Mouse (Mus musculus) liver, adult (tissue): ENCODE measurements around the gene Igflr1.

Experiments used
- GATA4 ChIP-seq: IDR thresholded peaks from 2 replicates; pipeline ENCODE4 v1.6.1; 2014; ENCODE audit warnings: mild to moderate bottlenecking, low read length; ENCODE audit not compliant: insufficient replicate concordance

The Igflr1 gene

DNA sequence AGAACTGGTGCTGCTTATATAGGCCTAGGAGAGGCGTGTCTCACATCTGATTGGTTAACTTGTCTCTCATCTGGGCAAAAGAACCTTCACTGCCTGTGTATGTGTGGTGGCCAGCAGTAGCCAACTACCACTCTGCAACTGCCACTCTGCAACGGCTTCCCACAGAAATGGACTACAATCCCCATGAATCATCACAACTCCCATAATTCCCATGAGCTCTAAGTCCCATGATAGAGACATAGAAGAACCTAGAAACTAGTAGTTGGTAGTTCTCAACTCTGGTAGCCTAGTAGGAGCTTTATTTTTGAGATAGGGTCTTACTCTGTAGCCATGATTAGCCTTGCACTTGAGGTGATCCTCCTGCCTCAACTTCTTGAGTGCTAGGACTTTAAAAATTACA lies 15.3 kb upstream of the Igflr1 start:
- no peak for TF ChIP-seq GATA4

DNA sequence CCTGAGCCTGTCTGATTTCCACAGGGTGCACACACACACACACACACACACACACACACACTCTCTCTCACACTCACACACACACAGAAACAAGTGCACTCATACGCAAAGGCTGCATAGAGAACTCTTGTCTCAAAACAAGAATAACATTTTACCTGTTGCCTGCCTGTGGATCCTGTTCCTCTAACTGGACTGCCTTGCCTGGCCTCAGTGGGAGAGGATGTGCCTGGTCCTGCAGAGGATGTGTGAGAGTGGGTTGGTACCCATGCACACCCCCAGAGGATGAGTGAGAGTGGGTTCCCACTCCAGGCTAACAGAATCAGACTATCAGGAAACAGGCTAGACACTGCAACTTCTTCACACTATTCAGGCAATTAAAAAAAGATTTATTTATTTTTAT lies 14.6 kb upstream of the Igflr1 start:
- TF ChIP-seq GATA4 = no peak

DNA sequence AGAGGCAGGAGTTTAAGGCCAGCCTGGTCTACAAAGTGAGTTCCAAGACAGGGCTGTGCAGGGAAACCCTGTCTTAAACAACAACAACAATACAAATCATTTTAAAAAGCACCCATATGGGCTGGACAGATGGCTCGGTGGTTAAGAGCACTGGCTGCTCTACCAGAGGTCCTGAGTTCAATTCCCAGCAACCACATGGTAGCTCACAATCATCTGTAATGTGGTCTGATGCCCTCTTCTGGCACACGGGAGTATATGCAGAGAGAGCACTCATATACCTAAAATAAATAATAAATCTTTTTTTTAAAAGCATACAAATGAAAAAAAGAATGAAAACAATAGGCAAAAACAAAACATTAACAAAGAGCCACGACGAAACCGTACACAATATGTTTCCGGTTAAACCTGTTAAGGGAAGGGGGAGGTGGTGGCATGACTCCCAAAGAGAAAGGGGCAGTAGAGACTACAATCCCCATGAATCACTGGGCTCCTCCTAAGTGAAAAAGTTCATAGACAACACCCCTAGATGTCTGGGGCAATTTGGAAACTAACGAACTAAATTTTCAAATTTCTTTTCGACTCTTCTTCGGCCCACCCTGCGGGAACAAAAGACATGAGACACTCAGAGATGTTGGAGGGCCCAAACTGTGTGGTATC lies 13.7 kb upstream of the Igflr1 start:
- no peak for TF ChIP-seq GATA4

DNA sequence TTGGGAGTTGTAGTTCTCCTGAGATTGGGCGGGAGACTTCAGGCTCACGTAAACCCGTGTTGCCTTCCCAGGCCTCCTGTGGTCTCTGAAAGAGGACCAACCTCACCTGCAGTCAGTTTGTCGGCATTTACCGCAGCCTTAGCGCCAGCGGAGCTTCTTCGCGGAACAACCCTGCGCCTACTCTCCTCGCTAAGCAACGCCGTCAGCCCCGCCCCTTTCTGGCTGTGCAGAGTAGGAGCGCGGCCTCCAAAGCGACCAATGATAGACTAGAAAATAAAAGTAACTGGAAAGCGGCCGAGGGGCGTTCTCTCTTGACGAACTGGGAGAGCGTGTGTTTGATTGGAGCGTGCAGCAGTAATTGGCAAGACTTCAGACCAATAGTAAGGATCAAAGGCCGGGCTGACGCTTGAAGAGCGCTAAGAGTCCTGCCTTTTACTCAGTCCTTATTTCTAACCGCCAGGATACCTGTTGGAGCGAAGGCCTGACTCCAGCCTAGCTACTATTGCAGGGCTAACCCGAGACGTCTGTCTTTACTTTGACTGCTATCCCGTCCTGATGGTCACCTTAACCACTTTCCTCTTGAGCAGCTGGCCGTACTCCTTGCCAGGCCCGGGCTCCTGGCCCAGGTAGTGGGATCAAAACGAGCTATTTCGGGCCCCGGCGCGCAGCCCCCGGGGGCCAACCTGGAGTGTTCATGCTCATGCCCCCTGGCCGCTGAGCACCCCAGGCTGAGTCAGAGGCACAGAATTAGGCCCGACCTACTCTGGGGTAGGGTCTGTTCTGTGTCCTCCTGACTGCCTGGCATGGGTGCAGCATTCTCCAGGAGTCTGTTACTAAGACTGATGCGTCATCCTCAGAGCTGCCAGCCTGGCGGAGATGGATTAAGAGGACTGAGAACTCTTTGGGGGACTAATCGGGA lies 12.9 kb upstream of the Igflr1 start, which contains the start of the genes Hspb6 and Proser3:
Gene Hspb6 (plus strand): TSS at position 77 of the 919 bp plus-strand sequence.
Gene Proser3 (minus strand): TSS at position 198 of the 919 bp plus-strand sequence.
- TF ChIP-seq GATA4 = no peak

DNA sequence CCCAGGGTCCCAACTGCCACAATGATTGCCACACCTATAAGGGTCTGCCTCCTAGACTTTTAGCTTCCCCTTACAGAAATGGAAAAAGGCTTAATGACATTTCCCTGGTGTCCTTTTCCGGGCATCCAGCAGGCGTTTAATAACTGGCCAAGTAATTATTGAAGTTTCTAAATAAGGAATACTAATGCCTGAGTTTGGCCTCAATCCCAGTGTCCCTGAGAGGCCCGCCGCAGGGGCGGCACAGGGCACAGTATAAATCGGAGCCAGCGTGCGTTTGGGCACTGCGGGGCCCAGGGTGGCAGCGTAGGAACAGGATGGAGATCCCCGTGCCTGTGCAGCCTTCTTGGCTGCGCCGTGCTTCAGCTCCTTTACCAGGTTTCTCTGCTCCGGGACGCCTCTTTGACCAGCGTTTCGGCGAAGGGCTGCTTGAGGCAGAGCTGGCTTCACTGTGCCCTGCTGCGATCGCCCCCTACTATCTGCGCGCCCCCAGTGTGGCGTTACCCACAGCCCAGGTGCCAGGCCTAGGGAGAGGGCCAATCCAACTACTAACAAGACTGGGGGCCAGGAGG lies 12.1 kb upstream of the Igflr1 start:
- TF ChIP-seq GATA4 = no peak

DNA sequence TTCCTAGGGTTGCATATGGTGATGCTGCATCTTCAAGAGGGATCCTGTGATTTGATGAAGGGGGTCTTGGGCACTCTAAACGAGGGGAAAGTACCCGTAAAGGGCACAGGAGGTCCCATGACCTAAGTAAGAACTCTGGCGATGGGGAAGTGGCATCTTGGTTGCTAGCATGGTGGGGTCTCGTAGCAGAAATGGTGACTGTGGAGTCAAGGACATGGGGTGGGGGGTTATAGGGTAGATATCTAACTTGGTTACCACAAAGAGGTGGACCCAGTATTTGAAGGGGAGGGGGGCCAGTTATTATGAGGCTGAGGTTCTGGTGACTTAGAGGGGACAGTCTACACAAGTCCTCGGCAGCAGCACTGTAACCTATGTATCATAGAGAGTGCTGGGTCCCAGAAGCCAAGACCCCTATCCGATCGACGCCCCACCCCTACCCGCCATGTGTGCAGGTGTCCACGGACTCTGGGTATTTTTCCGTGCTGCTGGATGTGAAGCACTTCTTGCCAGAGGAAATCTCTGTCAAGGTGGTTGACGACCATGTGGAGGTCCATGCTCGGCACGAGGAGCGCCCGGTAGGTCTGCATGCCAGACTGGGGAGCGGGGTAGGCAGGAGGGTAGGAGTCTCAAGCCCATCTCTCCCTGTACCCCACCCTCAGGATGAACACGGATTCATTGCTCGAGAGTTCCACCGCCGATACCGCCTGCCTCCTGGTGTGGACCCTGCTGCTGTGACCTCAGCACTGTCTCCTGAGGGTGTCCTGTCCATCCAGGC lies 11.2 kb upstream of the Igflr1 start:
- TF ChIP-seq GATA4 = no peak

DNA sequence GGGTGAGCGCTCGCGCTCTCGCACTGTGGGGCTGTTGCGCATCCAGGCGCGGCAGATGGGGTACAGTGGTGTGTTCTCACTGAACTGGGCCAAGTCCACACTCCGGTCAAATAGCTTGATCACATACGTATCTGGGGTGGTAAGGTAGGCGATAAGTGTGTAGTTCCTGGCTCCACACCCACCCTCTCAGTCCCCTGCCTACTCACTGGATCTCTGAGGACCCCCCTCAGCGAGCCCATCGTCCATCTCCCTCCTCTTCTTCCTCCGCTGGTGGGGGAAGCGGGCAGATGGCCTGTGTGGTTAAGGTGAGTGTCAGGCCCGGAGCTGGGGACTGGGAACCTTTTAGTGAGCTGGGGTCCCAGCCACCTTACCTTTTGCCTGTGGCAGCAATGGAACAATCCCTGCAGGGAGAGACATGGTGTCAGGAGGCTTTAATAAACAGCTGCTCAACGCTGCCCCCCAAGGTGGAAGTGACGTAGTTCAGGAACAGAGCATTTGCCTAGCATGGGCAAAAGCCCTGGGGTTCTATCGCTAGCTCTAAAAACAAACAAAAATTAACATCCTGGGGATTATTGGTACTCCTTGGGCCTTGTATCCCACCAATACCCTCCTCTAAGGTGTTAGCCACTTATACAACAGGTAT lies 8.2 kb upstream of the Igflr1 start:
- no peak for TF ChIP-seq GATA4

DNA sequence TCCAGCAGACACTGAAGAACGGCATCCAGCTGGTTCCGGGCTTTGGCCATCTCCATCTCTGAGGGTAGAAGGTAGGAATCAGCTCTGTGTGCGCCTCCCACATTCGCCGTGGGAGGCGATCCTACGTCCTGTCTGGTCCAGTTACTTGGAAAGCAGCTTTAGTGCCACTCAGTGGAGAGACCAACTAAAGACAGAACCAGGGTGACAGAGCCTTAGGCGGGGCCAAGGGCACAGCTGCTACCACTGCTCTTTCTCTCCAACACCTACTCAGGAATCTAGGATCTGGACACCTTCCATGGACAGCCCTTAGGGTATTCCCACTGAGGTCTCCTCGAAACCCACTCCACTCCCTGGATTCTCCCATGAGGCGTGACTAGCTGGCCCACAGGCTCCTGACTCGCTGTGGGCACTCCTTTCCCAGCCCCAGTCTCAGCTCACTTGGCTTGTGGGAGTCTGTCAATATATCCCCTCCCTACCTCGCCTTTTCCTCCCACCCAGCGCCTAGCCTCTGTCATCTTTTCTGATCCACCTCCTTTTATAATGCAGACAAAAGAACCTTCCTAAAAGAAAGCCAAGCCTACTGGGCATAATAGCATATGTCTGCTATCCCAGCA lies 7.2 kb upstream of the Igflr1 start:
- TF ChIP-seq GATA4 = no peak

DNA sequence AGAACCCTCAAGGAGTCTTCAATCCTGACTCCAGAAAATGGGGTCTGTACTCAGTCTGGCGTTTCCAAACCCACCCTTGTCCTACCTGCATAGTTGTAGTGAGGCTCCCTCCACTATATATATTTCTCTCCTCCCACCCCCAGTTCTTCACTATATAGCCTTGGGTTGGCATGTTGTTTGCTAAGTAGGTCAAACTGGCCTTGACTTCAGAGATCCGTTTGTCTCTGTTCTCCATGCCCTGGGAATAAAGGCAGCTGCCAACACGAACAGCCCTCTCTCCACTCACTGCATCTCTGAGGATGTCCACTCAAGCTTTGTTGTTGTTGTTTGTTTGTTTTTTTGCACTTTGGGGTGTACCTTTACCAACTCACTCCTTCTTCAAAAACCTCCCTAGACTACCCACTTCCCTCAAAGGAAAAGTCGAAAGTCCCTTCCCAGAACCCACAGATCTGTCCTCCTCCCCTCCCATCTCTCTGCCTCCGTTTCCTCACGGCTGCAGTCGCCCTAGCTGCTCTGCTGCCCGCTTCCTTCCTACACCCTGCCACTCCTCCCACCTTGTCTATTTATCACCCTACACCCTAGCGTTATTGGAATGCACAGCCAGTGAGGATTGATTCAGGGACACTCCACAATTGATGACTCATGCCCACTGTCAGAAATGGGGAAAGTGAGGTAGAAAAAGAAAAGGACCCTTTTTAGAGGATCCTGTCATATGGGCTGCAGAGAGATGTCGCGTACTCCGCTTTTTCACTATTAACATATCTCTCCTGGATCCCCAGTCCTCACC lies 6.4 kb upstream of the Igflr1 start:
- no peak for TF ChIP-seq GATA4

DNA sequence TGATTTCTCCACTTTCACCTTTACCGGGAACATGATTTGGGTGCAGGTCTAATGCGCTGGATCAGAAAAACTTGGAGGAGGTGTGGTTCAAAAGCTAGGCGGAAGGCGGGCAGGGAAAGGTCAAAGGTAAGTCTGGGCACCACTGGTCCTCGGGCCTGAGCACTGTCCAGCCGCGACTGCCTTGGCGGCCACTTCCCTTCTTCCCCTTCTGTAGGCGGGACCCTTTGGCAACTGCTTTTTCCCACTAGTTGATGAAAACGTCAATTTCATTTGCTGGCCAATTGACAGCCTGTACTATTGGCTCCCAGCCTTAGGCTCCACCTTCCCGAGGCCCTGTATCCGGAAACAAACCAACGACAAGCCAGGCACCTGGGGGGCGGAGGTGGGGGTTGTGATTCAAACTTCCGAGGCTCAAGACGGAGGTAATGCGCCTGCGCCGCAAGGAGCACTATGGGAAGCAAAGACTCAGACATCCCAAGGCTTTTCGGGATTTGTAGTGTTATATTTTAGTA lies 5.7 kb upstream of the Igflr1 start, which contains the start of gene Lin37:
Gene Lin37 (minus strand): TSS at position 396 of the 512 bp plus-strand sequence.
- no peak for TF ChIP-seq GATA4

DNA sequence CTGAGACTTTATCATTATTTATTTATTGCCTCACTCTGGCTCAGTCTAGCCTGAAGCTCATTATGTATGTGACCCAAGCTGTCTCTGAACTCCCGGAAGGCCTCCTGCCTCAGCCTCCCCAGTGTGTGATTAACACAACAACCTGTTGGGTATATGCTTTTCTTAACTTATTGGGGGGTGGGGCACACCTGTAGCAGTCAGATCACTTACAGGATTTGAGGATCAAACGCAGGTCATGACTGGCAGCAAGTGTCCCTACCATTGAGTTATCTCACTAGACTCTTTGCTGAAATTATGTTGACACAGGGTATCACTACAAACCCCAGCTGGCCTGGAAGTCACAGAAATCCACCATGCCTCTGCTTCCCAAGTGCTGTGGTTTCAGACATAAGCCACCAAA lies 4.9 kb upstream of the Igflr1 start:
- TF ChIP-seq GATA4 = no peak

DNA sequence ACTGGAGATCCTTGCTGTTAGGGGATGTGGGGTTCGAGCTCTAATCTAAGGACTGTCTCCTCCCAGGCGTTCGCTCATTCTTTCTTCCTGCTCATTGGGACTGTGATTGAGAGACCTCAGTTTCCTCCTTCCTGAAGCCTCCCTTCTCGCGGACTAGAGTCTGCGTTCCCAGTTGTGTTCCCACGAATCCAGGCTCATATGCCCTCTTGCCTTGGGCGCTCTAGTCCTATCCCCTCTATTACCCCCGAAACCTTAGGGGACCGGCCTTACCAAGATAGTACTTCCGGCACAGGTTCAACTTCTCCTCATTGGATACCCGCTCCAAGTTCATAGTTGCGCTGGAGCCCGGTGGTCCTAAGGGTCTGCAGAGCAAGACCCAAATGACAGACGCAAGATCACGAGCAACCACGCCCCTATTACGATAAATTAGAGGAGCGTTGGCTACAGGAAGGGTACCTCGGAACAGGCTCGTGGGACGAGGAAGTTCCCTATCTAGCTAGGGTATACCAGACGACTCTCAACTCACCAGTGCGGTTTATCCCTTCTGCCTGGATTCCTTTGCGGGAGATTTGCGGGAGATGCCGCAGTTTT lies 2.6 kb upstream of the Igflr1 start:
- TF ChIP-seq GATA4 = no peak
